Mouse (Mus musculus) testis, adult 2 months (tissue): ENCODE results near the gene Igsf8.

Experiments
- CTCF ChIP-seq: fragments of 200-500 bp; IDR thresholded peaks from 2 replicates; pipeline ENCODE4 v1.5.1; 2012; ENCODE audit warnings: low read depth, mild to moderate bottlenecking, inconsistent platforms, low read length, moderate library complexity; ENCODE audit not compliant: control insufficient read depth, insufficient read depth, insufficient replicate concordance
- POLR2A ChIP-seq: fragments of 200-500 bp; IDR thresholded peaks from 2 replicates; pipeline ENCODE4 v1.6.1; 2012; ENCODE audit warnings: low read depth, mild to moderate bottlenecking, inconsistent platforms, low read length, moderate library complexity; ENCODE audit not compliant: control insufficient read depth

DNA sequence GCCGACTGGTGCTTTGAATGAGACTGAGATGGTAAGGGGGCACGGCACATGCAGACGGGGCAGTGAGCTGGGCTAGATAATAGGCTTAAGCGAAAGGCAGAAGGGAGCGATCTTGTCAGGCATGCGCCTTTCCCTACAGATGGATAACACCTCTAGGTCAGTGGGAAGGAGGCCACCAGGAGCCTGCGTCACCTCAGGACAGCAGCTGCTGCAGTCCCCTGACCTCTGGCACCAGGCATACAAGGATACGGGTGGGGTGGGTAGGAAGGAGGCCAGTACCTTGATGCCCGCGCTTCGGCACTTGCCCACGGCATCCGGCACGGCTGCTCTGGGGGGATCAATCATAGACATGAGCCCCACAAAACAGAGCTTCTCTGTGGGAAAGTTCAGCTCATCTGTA, 22.8 kb downstream of the Igsf8 start:
- TF ChIP-seq POLR2A: no peak
- TF ChIP-seq CTCF: no peak
